Mouse (Mus musculus) myocyte (in vitro differentiated cells): ENCODE results near the gene Rpl10-ps3.

Source experiments
- E2F4 ChIP-seq: IDR thresholded peaks from one replicate; pipeline ENCODE4 v1.6.1; 2011; ENCODE audit warnings: mild to moderate bottlenecking, control low read depth, moderate library complexity; ENCODE audit not compliant: insufficient read depth
- USF1 ChIP-seq: IDR thresholded peaks from one replicate; pipeline ENCODE4 v1.6.1; 2011; ENCODE audit warnings: low read depth, mild to moderate bottlenecking, control low read depth, moderate library complexity

DNA sequence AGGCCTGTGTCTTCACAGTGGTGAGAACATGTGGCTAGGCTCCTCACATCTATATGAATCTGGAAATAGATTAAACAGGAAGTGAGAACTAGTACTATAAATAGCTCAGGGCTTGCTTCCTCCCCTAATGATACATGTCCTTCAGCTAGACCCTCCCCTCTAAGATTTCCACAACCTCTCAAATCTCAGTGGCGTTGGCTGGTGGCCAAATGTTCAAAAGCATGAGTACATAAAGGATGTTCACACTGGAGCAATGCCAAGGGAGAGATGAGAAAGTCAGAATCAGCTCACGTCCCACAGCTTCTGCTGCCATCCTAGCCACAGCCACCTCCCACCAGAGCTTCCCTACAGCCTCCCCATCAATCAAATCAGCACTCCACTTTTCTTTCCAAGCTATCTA is 46.4 kb downstream of the Rpl10-ps3 start:
- TF ChIP-seq E2F4, result no peak
- TF ChIP-seq USF1, result no peak
